Mouse (Mus musculus) heart, embryonic 12.5 days (tissue): ENCODE results near the gene Gxylt1. TPM values are rescaled to one million over a fixed set of nuclear protein-coding genes. Genes with fewer than 3 reads are reported as not detected.

Experiments used
- ATAC-seq: fragments of 200-750 bp; cut with Nextera tagmentation; 2 replicates; pipeline ENCODE4 v1.8.0; 2017; ENCODE audit warnings: moderate TSS enrichment, moderate library complexity; ENCODE audit not compliant: insufficient number of reproducible peaks, low FRiP score
- H3K27ac ChIP-seq: fragments of 300-500 bp; sonication (generic); 2 replicates; pipeline ENCODE4 v1.5.1; 2016; ENCODE audit warnings: mild to moderate bottlenecking, moderate library complexity; ENCODE audit not compliant: poor library complexity, severe bottlenecking
- H3K27me3 ChIP-seq: fragments of 300-500 bp; sonication (generic); replicated peaks from 2 replicates; pipeline ENCODE4 v1.6.1; 2016; ENCODE audit warnings: mild to moderate bottlenecking, moderate library complexity
- H3K36me3 ChIP-seq: fragments of 300-500 bp; sonication (generic); 2 replicates; pipeline ENCODE4 v1.6.1; 2016; ENCODE audit warnings: mild to moderate bottlenecking, moderate library complexity
- H3K4me1 ChIP-seq: fragments of 300-500 bp; sonication (generic); replicated peaks from 2 replicates; pipeline ENCODE4 v1.6.1; 2016; ENCODE audit warnings: mild to moderate bottlenecking
- H3K4me2 ChIP-seq: fragments of 300-500 bp; sonication (generic); 2 replicates; pipeline ENCODE4 v1.6.1; 2016; ENCODE audit warnings: mild to moderate bottlenecking, moderate library complexity
- H3K4me3 ChIP-seq: fragments of 300-500 bp; sonication (generic); 2 replicates; pipeline ENCODE4 v1.5.1; 2016; ENCODE audit warnings: mild to moderate bottlenecking
- H3K9ac ChIP-seq: fragments of 300-500 bp; sonication (generic); 2 replicates; pipeline ENCODE4 v1.6.1; 2016; ENCODE audit warnings: mild to moderate bottlenecking, moderate library complexity
- H3K9me3 ChIP-seq: fragments of 300-500 bp; sonication (generic); replicated peaks from 2 replicates; pipeline ENCODE4 v1.6.1; 2016; ENCODE audit warnings: mild to moderate bottlenecking, moderate library complexity
- WGBS: fragments of 180-500 bp; shearing (Covaris S2); methylation state at CpG from one replicate; pipeline ENCODE4 v1.1.7; 2016; 5-methylcytosine and 5-hydroxymethylcytosine counted together
- polyA plus RNA-seq: library from polyadenylated mRNA; unstranded; fragments of >200 nt; fragmentation: Nextera tagmentation; extraction: Ambion mirVana; gene quantifications from 2 replicates; pipeline ENCODE4 v1.2.1, GENCODE M21; 2016

Gxylt1 gene
- polyA plus RNA-seq, 1 experiment from 2014 or later = 17.2 TPM

GRCm38 (mm10) chr15:93275623-93276022 lies 644 bp upstream of the Gxylt1 start:
- H3K4me2 ChIP-seq = peak overlapping the region; percentile 97
- ATAC-seq = peak; percentile 39
- no peaks in the 10 kb centered on the region for H3K27me3 ChIP-seq
- WGBS = under 1% methylated on average over 21 of the region's 21 CpGs
- H3K36me3 ChIP-seq = peaks cover 9% of the 10 kb centered on the region; the same call in 1 of the 2 replicates
- no peaks in the 10 kb centered on the region for H3K9me3 ChIP-seq
- peak overlapping the region; percentile 65 for H3K4me3 ChIP-seq
- peak overlapping the region; percentile 68 for H3K9ac ChIP-seq
- peaks cover 26% of the 10 kb centered on the region for H3K4me1 ChIP-seq
- H3K27ac ChIP-seq = peak overlapping the region; percentile 74

DNA sequence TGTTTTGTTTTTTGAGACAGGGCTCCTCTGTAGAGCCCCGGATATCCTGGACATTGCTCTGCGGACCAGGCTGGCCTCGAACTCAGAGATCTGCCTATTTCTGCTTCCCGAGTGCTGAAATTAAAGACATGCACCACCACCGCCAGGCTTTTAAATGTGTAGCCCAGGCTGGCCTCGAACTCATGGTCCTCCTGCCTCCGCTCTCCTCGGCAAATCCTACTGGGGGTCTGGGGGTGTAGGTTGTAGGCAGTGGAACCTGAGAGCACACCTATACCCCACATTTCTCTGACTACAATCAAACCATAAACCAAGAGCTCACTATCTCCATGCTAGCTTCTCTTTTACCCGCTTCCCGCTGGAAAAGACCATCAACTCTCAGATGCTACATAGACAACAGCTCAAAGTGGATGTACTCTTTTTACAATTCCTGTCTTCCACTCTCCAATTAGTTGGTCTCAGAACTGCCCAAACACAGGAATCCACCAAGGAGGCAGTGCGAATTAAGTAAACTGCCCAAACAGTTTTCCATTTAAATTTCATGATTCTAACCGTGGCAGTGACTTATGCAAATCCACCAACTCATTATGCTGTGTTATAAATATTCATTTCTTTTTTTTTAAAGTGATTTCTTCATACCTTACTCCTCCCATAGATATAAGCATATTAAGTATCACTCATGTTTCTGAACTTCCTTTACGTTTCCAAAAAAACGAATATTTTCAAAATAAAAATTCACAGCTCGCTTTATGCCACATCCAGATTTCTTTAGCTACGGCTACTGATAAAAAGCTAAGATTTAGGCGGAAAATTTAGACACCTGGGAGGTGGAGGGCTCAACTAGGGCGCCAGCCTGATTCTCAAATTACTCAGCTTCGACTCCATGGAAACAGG lies 946 bp downstream of the Gxylt1 start:
- peaks cover 8% of the 10 kb centered on the region for H3K36me3 ChIP-seq
- peak overlapping the region; percentile 65 for H3K4me3 ChIP-seq
- H3K27me3 ChIP-seq = no peaks in the 10 kb centered on the region
- 43% methylated on average over 19 of the region's 19 CpGs for WGBS
- H3K4me1 ChIP-seq = peaks cover 26% of the 10 kb centered on the region
- no peaks in the 10 kb centered on the region for H3K9me3 ChIP-seq
- peak overlapping the region; percentile 80 for H3K9ac ChIP-seq
- peak overlapping the region; percentile 80; the same call in 1 of the 2 replicates for H3K27ac ChIP-seq
- H3K4me2 ChIP-seq = peak overlapping the region; percentile 97
- no peak for ATAC-seq

DNA sequence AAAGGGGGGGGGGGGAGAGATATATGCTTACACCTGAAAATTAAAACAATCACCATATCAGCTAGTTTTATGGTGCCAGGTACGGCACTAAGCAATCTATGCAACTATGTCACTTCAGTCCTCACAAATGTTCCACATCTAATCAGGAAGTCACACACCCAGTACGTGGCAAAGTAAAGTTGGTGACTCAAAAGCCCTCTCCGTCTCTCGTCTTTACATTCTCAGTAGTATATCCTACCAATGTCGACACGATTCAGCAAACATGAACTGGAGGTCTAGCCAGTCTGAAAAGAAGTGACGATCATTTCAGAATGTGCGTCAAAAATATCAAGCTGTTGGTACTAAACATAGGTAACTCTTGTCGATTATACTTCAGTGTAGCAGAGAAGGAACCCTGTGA lies 2.0 kb downstream of the Gxylt1 start:
- H3K9ac ChIP-seq = no peak overlapping the region

GRCm38 (mm10) chr15:93270289-93270855 lies 4.6 kb downstream of the Gxylt1 start:
- H3K27ac ChIP-seq = no peak overlapping the region
- no peak for ATAC-seq
- H3K27me3 ChIP-seq = no peaks in the 10 kb centered on the region
- no peaks in the 10 kb centered on the region for H3K9me3 ChIP-seq
- H3K36me3 ChIP-seq = peaks cover 6% of the 10 kb centered on the region
- no peak overlapping the region for H3K4me2 ChIP-seq
- WGBS = 74% methylated on average over 9 of the region's 9 CpGs
- H3K9ac ChIP-seq = no peak overlapping the region
- H3K4me1 ChIP-seq = peaks cover 25% of the 10 kb centered on the region
- no peak overlapping the region for H3K4me3 ChIP-seq

More for the DNA sequence above, 2.0 kb downstream of the Gxylt1 start:
- 70% methylated on average over 9 of the region's 9 CpGs for WGBS
- peak overlapping the region; percentile 23; the same call in 1 of the 2 replicates for H3K4me2 ChIP-seq
- H3K27me3 ChIP-seq = no peaks in the 10 kb centered on the region
- peaks cover 26% of the 10 kb centered on the region for H3K4me1 ChIP-seq
- H3K4me3 ChIP-seq = 0 out of 2 replicates have a peak overlapping the region, but pooled peaks have one; percentile 5
- no peak for ATAC-seq
- H3K27ac ChIP-seq = no peak overlapping the region
- H3K9me3 ChIP-seq = no peaks in the 10 kb centered on the region
- H3K36me3 ChIP-seq = peaks cover 6% of the 10 kb centered on the region

DNA sequence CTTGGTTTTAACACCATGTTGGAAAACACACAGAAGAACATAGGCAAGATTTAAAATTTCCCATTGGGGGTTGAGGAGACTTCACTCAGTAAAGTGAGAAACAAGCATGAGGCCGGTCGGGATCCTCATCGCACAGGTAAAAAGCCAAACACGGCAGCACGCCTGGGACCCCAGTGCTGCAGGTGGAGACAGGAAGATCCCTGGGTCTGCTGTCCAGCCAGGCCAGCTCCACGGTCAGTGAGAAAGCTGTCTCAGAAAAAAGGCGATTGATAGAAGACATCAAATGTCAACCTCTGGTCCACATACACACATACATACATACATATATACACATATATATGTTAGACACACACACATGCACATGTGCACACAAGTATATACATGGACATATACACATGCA lies 5.4 kb downstream of the Gxylt1 start:
- Histone ChIP-seq H3K27ac (no peak overlapping the region), H3K9me3 (no peaks in the 10 kb centered on the region), H3K4me3 (no peak overlapping the region), H3K36me3 (peaks cover 6% of the 10 kb centered on the region), H3K4me2 (no peak overlapping the region), H3K27me3 (no peaks in the 10 kb centered on the region), H3K4me1 (peaks cover 31% of the 10 kb centered on the region), H3K9ac (no peak overlapping the region)
- no peak for ATAC-seq
- WGBS = 94% methylated on average over 7 of the region's 7 CpGs

DNA sequence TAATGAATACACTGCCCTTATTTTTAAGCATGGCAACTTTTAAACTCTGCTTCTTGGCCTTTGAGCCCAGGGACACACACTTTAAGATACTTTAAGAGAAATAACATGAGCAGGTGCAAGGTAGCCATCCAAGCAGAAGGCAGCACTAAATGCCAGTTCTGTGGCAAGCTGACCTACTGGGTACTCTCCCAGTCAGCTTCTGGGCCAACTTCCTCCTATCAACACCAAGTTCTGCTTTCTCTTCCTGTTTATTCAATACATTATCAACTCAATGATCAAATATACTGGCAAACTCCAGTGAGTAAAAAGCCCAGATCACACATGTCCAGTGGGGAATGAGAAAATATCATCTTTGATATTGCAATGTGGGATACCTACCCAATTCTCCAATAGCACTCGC lies 7.0 kb downstream of the Gxylt1 start:
- H3K27ac ChIP-seq = no peak overlapping the region
- no peaks in the 10 kb centered on the region for H3K9me3 ChIP-seq
- H3K27me3 ChIP-seq = no peaks in the 10 kb centered on the region
- no peak overlapping the region for H3K9ac ChIP-seq
- no peak overlapping the region for H3K4me2 ChIP-seq
- H3K4me1 ChIP-seq = peaks cover 27% of the 10 kb centered on the region
- peaks cover 6% of the 10 kb centered on the region for H3K36me3 ChIP-seq
- WGBS = 98% methylated on average over 1 of the region's 1 CpGs
- no peak for ATAC-seq
- no peak overlapping the region for H3K4me3 ChIP-seq

- no peak for ATAC-seq
- Histone ChIP-seq H3K27me3 (no peaks in the 10 kb centered on the region), H3K36me3 (peaks cover 6% of the 10 kb centered on the region), H3K27ac (no peak overlapping the region), H3K4me2 (no peak overlapping the region), H3K9ac (no peak overlapping the region), H3K4me3 (no peak overlapping the region), H3K4me1 (peaks cover 22% of the 10 kb centered on the region), H3K9me3 (no peaks in the 10 kb centered on the region)
- WGBS = 81% methylated on average over 8 of the region's 8 CpGs
Measured at GRCm38 (mm10) chr15:93267479-93267878, 7.5 kb downstream of the Gxylt1 start.

DNA sequence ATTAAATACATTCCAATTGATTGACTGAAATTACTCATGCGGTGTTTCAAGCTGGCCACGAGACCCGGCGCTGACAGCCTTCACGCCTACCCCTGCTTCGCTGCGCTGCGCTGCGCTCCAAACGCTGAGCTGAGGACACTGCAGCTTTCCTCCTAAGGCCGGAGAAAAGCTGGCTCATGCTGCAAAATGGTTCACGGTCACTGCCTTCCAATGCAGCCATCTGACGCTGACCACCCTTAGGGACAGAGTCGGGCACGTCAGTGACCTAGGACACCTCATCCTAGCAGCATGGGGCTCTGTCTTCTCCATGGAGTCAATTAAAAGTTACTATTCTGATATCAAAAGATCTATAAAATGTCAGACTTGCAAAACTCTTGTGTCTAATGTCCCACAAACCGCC lies 8.6 kb downstream of the Gxylt1 start:
- Histone ChIP-seq H3K4me1 (peaks cover 21% of the 10 kb centered on the region), H3K4me2 (no peak overlapping the region), H3K27ac (no peak overlapping the region), H3K36me3 (peaks cover 8% of the 10 kb centered on the region), H3K9ac (no peak overlapping the region), H3K27me3 (no peaks in the 10 kb centered on the region), H3K9me3 (no peaks in the 10 kb centered on the region), H3K4me3 (no peak overlapping the region)
- 81% methylated on average over 16 of the region's 16 CpGs for WGBS
- no peak for ATAC-seq

DNA sequence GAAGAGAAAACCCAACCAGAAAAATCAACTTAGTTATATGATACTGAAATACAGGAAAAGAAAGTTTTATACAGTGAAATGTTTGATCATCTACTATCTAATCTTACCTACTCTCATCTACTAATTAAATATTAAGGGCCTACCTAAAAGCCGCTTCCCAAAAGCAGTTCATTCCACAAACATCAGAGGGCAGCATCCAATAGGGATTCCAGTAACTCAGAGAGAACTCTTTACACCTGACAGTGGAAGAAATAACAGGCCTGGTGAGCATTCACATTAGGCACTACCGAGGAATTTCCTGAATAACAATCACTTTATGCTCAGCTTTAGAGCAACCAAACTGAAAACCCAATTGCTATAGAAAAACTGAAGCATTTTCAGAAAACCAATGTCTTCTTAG lies 9.3 kb downstream of the Gxylt1 start:
- Histone ChIP-seq H3K4me3 (no peak overlapping the region), H3K9ac (no peak overlapping the region), H3K4me2 (no peak overlapping the region), H3K27me3 (no peaks in the 10 kb centered on the region), H3K27ac (no peak overlapping the region), H3K36me3 (peaks cover 14% of the 10 kb centered on the region), H3K4me1 (peaks cover 21% of the 10 kb centered on the region), H3K9me3 (no peaks in the 10 kb centered on the region)
- ATAC-seq = no peak
- WGBS = 43% methylated on average over 2 of the region's 2 CpGs

- Histone ChIP-seq H3K36me3 (peaks cover 14% of the 10 kb centered on the region), H3K4me3 (no peak overlapping the region), H3K9me3 (no peaks in the 10 kb centered on the region), H3K9ac (no peak overlapping the region), H3K4me1 (peaks cover 21% of the 10 kb centered on the region), H3K27me3 (no peaks in the 10 kb centered on the region), H3K4me2 (no peak overlapping the region), H3K27ac (no peak overlapping the region)
- no peak for ATAC-seq
- 74% methylated on average over 3 of the region's 3 CpGs for WGBS
Measured at GRCm38 (mm10) chr15:93265231-93265630, 9.7 kb downstream of the Gxylt1 start.

GRCm38 (mm10) chr15:93264221-93264620 lies 10.8 kb downstream of the Gxylt1 start:
- no peak overlapping the region for H3K4me2 ChIP-seq
- H3K27ac ChIP-seq = no peak overlapping the region
- H3K36me3 ChIP-seq = peaks cover 8% of the 10 kb centered on the region; the same call in 1 of the 2 replicates
- no peaks in the 10 kb centered on the region for H3K27me3 ChIP-seq
- ATAC-seq = no peak
- WGBS = 89% methylated on average over 3 of the region's 3 CpGs
- peaks cover 21% of the 10 kb centered on the region for H3K4me1 ChIP-seq
- H3K9me3 ChIP-seq = no peaks in the 10 kb centered on the region
- no peak overlapping the region for H3K9ac ChIP-seq
- H3K4me3 ChIP-seq = no peak overlapping the region
